Mouse (Mus musculus) CH12.LX (cell line): ENCODE results near the gene Ier3.

Experiments used
- CTCF ChIP-seq, 2 experiments: IDR thresholded peaks in 1 of 2; conservative IDR thresholded peaks in 1 of 2; 2 replicates each; pipeline ENCODE4 v1.5.1; 2011 to 2012; ENCODE audit warnings: low read depth in 2 of 2, low read length in 2 of 2, improper control_type of control experiment in 1 of 2, inconsistent platforms in 1 of 2, mild to moderate bottlenecking in 1 of 2, moderate library complexity in 1 of 2
- ELF1 ChIP-seq: IDR thresholded peaks from 2 replicates; pipeline ENCODE4 v1.6.1; 2014; ENCODE audit warnings: low read depth, mild to moderate bottlenecking, inconsistent platforms, low read length, improper control_type of control experiment
- GABPA ChIP-seq: IDR thresholded peaks from 2 replicates; pipeline ENCODE4 v1.6.1; 2012; ENCODE audit warnings: low read depth, low read length, improper control_type of control experiment, inconsistent platforms; ENCODE audit not compliant: insufficient replicate concordance
- MYC ChIP-seq: IDR thresholded peaks from 2 replicates; pipeline ENCODE4 v1.6.1; 2011; ENCODE audit warnings: low read depth, mild to moderate bottlenecking, improper control_type of control experiment, low read length
- NELFE ChIP-seq: IDR thresholded peaks from 2 replicates; pipeline ENCODE4 v1.6.1; 2011; ENCODE audit warnings: low read depth, low read length, improper control_type of control experiment
- PAX5 ChIP-seq: IDR thresholded peaks from 2 replicates; pipeline ENCODE4 v1.6.1; 2012; ENCODE audit warnings: low read length, inconsistent platforms, mixed read lengths
- POLR2A ChIP-seq: IDR thresholded peaks from 2 replicates; pipeline ENCODE4 v1.6.1; 2011; ENCODE audit warnings: low read depth, mild to moderate bottlenecking, improper control_type of control experiment, low read length
- POLR2AphosphoS2 ChIP-seq: IDR thresholded peaks from 2 replicates; pipeline ENCODE4 v1.6.1; 2011; ENCODE audit warnings: low read depth, low read length, improper control_type of control experiment
- USF1 ChIP-seq: IDR thresholded peaks from 2 replicates; pipeline ENCODE4 v1.6.1; 2014; ENCODE audit warnings: low read depth, mild to moderate bottlenecking, inconsistent platforms, low read length, improper control_type of control experiment

- TF ChIP-seq ELF1 = no peak
- TF ChIP-seq PAX5 = no peak
- no peak for TF ChIP-seq POLR2AphosphoS2
- TF ChIP-seq POLR2A = no peak
- TF ChIP-seq NELFE = no peak
- no peak for TF ChIP-seq GABPA
- TF ChIP-seq USF1 = no peak
- no peak for TF ChIP-seq MYC
- TF ChIP-seq CTCF (conservative IDR thresholded peaks at IDR 0.05 in 1 of 2, IDR thresholded peaks at IDR 0.05 in 1 of 2; ENCODE audit: low read depth in 2 of 2, low read length in 2 of 2) = no peak
These were observed 8.7 kb upstream of the Ier3 start for GRCm38 (mm10) chr17:35812736-35813135.
